Mouse (Mus musculus) embryonic facial prominence, embryonic 14.5 days (tissue): ENCODE results near the gene Rps6ka4. TPM values are rescaled to one million over a fixed set of nuclear protein-coding genes. Genes with fewer than 3 reads are reported as not detected.

Experiments
- ATAC-seq: fragments of 200-750 bp; cut with Nextera tagmentation; 2 replicates; pipeline ENCODE4 v1.8.0; 2017; ENCODE audit warnings: low read depth, moderate number of reproducible peaks, moderate TSS enrichment
- DNase-seq: peaks from one replicate; pipeline ENCODE4 v3.0.0-alpha.2; 2015; ENCODE audit warnings: low spot score
- H3K27ac ChIP-seq: fragments of 300-500 bp; sonication (generic); replicated peaks from 2 replicates; pipeline ENCODE4 v1.5.1; 2014; ENCODE audit warnings: low read depth, mild to moderate bottlenecking, low read length, moderate library complexity
- H3K27me3 ChIP-seq: fragments of 300-500 bp; sonication (generic); replicated peaks from 2 replicates; pipeline ENCODE4 v1.6.1; 2014; ENCODE audit warnings: low read length; ENCODE audit not compliant: control insufficient read depth, insufficient read depth
- H3K36me3 ChIP-seq: fragments of 300-500 bp; sonication (generic); 2 replicates; pipeline ENCODE4 v1.6.1; 2014; ENCODE audit warnings: low read length, mixed read lengths; ENCODE audit not compliant: control insufficient read depth, insufficient read depth
- H3K4me1 ChIP-seq: fragments of 300-500 bp; sonication (generic); 2 replicates; pipeline ENCODE4 v1.6.1; 2014; ENCODE audit warnings: antibody characterized with exemption, low read length; ENCODE audit not compliant: control insufficient read depth, insufficient read depth
- H3K4me2 ChIP-seq: fragments of 300-500 bp; sonication (generic); 2 replicates; pipeline ENCODE4 v1.6.1; 2014; ENCODE audit warnings: low read depth, mild to moderate bottlenecking, low read length, moderate library complexity, mixed read lengths
- H3K4me3 ChIP-seq: fragments of 300-500 bp; sonication (generic); 2 replicates; pipeline ENCODE4 v1.5.1; 2014; ENCODE audit warnings: low read depth, mild to moderate bottlenecking, low read length
- H3K9ac ChIP-seq: fragments of 300-500 bp; sonication (generic); 2 replicates; pipeline ENCODE4 v1.6.1; 2014; ENCODE audit warnings: low read depth, mild to moderate bottlenecking, low read length, moderate library complexity, mixed read lengths
- H3K9me3 ChIP-seq: fragments of 300-500 bp; sonication (generic); 2 replicates; pipeline ENCODE4 v1.6.1; 2016; ENCODE audit warnings: low read length; ENCODE audit not compliant: control insufficient read depth
- WGBS: fragments of 180-500 bp; shearing (Covaris S2); extraction: QIAGEN DNeasy Blood & Tissue Kit; methylation state at CpG from one replicate; pipeline ENCODE4 v1.1.7; 2014; 5-methylcytosine and 5-hydroxymethylcytosine counted together
- microRNA-seq: library from miRNA; unstranded; fragments of <30 nt; microRNA quantifications from one replicate; pipeline ENCODE4, GENCODE M21; 2016; ENCODE audit warnings: borderline number of aligned reads
- polyA plus RNA-seq: library from polyadenylated mRNA; unstranded; fragments of >200 nt; fragmentation: Nextera tagmentation; extraction: Ambion mirVana; gene quantifications from 2 replicates; pipeline ENCODE4 v1.2.1, GENCODE M21; 2014

The Rps6ka4 gene
- polyA plus RNA-seq, 1 experiment from 2014 or later, result 27.1 TPM

- DNase-seq (no peak), ATAC-seq (no peak)
- H3K27ac ChIP-seq, result no peak overlapping the region
- H3K4me2 ChIP-seq, result no peak overlapping the region
- no peak overlapping the region for H3K4me3 ChIP-seq
- H3K4me1 ChIP-seq, result peaks cover 7% of the 10 kb centered on the region; the same call in 1 of the 2 replicates
- H3K9me3 ChIP-seq, result no peaks in the 10 kb centered on the region
- H3K9ac ChIP-seq, result no peak overlapping the region
- H3K36me3 ChIP-seq, result 0 out of 2 replicates have a peak, but pooled peaks cover 16% of the 10 kb centered on the region
- WGBS, result 58% methylated on average over 3 of the region's 3 CpGs
- peaks cover 37% of the 10 kb centered on the region for H3K27me3 ChIP-seq
These were observed 13.8 kb downstream of the Rps6ka4 start for GRCm38 (mm10) chr19:6826601-6827000.

- ATAC-seq, result no peak
- 0 out of 2 replicates have a peak, but pooled peaks cover 5% of the 10 kb centered on the region for H3K36me3 ChIP-seq
- H3K9me3 ChIP-seq, result no peaks in the 10 kb centered on the region
- peaks cover 25% of the 10 kb centered on the region for H3K27me3 ChIP-seq
- H3K9ac ChIP-seq, result no peak overlapping the region
- no peak overlapping the region for H3K4me3 ChIP-seq
- no peak for DNase-seq
- WGBS, result 85% methylated on average over 6 of the region's 6 CpGs
- no peak overlapping the region for H3K4me2 ChIP-seq
- peaks cover 7% of the 10 kb centered on the region; the same call in 1 of the 2 replicates for H3K4me1 ChIP-seq
- no peak overlapping the region for H3K27ac ChIP-seq
These were observed 15.1 kb downstream of the Rps6ka4 start for GRCm38 (mm10) chr19:6825384-6825783.

- Histone ChIP-seq H3K36me3 (no peaks in the 10 kb centered on the region), H3K4me3 (no peak overlapping the region), H3K27me3 (no peaks in the 10 kb centered on the region), H3K27ac (no peak overlapping the region), H3K9ac (no peak overlapping the region), H3K4me2 (no peak overlapping the region), H3K4me1 (no peaks in the 10 kb centered on the region), H3K9me3 (no peaks in the 10 kb centered on the region)
- DNase-seq, result no peak
- WGBS, result 83% methylated on average over 13 of the region's 13 CpGs
- ATAC-seq, result no peak
These were observed 19.8 kb downstream of the Rps6ka4 start for GRCm38 (mm10) chr19:6820538-6821195.

GRCm38 (mm10) chr19:6819143-6819827 lies 21.2 kb downstream of the Rps6ka4 start:
- 45% methylated on average over 10 of the region's 10 CpGs for WGBS
- H3K27me3 ChIP-seq, result no peaks in the 10 kb centered on the region
- H3K4me2 ChIP-seq, result no peak overlapping the region
- DNase-seq, result peak; percentile 63
- H3K36me3 ChIP-seq, result no peaks in the 10 kb centered on the region
- no peaks in the 10 kb centered on the region for H3K9me3 ChIP-seq
- H3K27ac ChIP-seq, result no peak overlapping the region
- peak; percentile 63 for ATAC-seq
- H3K4me3 ChIP-seq, result no peak overlapping the region
- no peak overlapping the region for H3K9ac ChIP-seq
- no peaks in the 10 kb centered on the region for H3K4me1 ChIP-seq

- Histone ChIP-seq H3K27ac (no peak overlapping the region), H3K9me3 (no peaks in the 10 kb centered on the region), H3K4me3 (no peak overlapping the region), H3K36me3 (no peaks in the 10 kb centered on the region), H3K4me2 (no peak overlapping the region), H3K27me3 (no peaks in the 10 kb centered on the region), H3K4me1 (no peaks in the 10 kb centered on the region), H3K9ac (no peak overlapping the region)
- 77% methylated on average over 3 of the region's 3 CpGs for WGBS
- DNase-seq (no peak), ATAC-seq (no peak)
These were observed 25.5 kb downstream of the Rps6ka4 start for GRCm38 (mm10) chr19:6814958-6815357.

- Histone ChIP-seq H3K36me3 (no peaks in the 10 kb centered on the region), H3K4me3 (no peak overlapping the region), H3K4me2 (no peak overlapping the region), H3K27me3 (no peaks in the 10 kb centered on the region), H3K4me1 (no peaks in the 10 kb centered on the region), H3K9me3 (no peaks in the 10 kb centered on the region), H3K27ac (no peak overlapping the region), H3K9ac (no peak overlapping the region)
- ATAC-seq (no peak), DNase-seq (no peak)
- WGBS, result 45% methylated on average over 4 of the region's 4 CpGs
These were observed 26.1 kb downstream of the Rps6ka4 start for GRCm38 (mm10) chr19:6814366-6814765.

Small RNAs within 50 kb of the gene (microRNA-seq; reads per million reads assigned to microRNA genes)
- gene Mir5046, result not detected

Other genes starting within 250 kb of the Rps6ka4 start
- gene Ccdc88b, start 17.6 kb upstream of the Rps6ka4 start, polyA plus RNA-seq, result 1.2 and 1.3 TPM in 2 replicates
- gene Trmt112, start 69.1 kb upstream of the Rps6ka4 start, polyA plus RNA-seq, result 137 and 143 TPM in 2 replicates
- gene Prdx5, start 69.5 kb upstream of the Rps6ka4 start, polyA plus RNA-seq, result 218 and 243 TPM in 2 replicates
- 4.7 and 4.8 TPM in 2 replicates for gene Esrra, start 81.2 kb upstream of the Rps6ka4 start, polyA plus RNA-seq
- 3.4 and 4.8 TPM in 2 replicates for gene Catsperz, start 84.7 kb upstream of the Rps6ka4 start, polyA plus RNA-seq
- gene Kcnk4, start 93.9 kb upstream of the Rps6ka4 start, polyA plus RNA-seq, result 1.0 and 1.6 TPM in 2 replicates
- 70.7 and 83.3 TPM in 2 replicates for gene Bad, start 101.2 kb upstream of the Rps6ka4 start, polyA plus RNA-seq
- 29.7 and 35.0 TPM in 2 replicates for gene Gpr137, start 101.8 kb upstream of the Rps6ka4 start, polyA plus RNA-seq
- 277 and 302 TPM in 2 replicates for gene Ppp1r14b, start 134.3 kb upstream of the Rps6ka4 start, polyA plus RNA-seq
- 31.4 and 36.8 TPM in 2 replicates for gene Plcb3, start 135.8 kb upstream of the Rps6ka4 start, polyA plus RNA-seq
- gene Fkbp2, start 139.9 kb upstream of the Rps6ka4 start, polyA plus RNA-seq, result 72.4 and 81.0 TPM in 2 replicates
- 41.0 and 43.9 TPM in 2 replicates for gene Vegfb, start 147.0 kb upstream of the Rps6ka4 start, polyA plus RNA-seq
- gene Dnajc4, start 151.9 kb upstream of the Rps6ka4 start, polyA plus RNA-seq, result 21.7 and 22.1 TPM in 2 replicates
- gene Nudt22, start 155.5 kb upstream of the Rps6ka4 start, polyA plus RNA-seq, result 21.9 and 22.9 TPM in 2 replicates
- gene Trpt1, start 155.5 kb upstream of the Rps6ka4 start, polyA plus RNA-seq, result 10.1 and 13.4 TPM in 2 replicates
- gene Fermt3, start 178.8 kb upstream of the Rps6ka4 start, polyA plus RNA-seq, result 10.4 and 10.8 TPM in 2 replicates
- gene Stip1, start 199.3 kb upstream of the Rps6ka4 start, polyA plus RNA-seq, result 216 and 228 TPM in 2 replicates
- gene Macrod1, start 216.2 kb upstream of the Rps6ka4 start, polyA plus RNA-seq, result 27.1 and 30.3 TPM in 2 replicates